Mouse (Mus musculus) midbrain, embryonic 12.5 days (tissue): Measurements from ENCODE around the gene Mamstr. TPM values are rescaled to one million over a fixed set of nuclear protein-coding genes. Genes with fewer than 3 reads are reported as not detected.
"Not testable (repeated sequence)": the region's sequence is repeated elsewhere in the genome, so short reads cannot be mapped to it uniquely, and the experiment has no call there.

Experiments
- ATAC-seq: fragments of 200-750 bp; cut with Nextera tagmentation; 2 replicates; pipeline ENCODE4 v1.8.0; 2017; ENCODE audit warnings: low read depth, moderate TSS enrichment, moderate library complexity; ENCODE audit not compliant: low FRiP score
- H3K27ac ChIP-seq: fragments of 300-500 bp; sonication (generic); replicated peaks from 2 replicates; pipeline ENCODE4 v1.5.1; 2016; ENCODE audit warnings: mild to moderate bottlenecking
- H3K27me3 ChIP-seq: fragments of 300-500 bp; sonication (generic); 2 replicates; pipeline ENCODE4 v1.6.1; 2016; ENCODE audit warnings: mild to moderate bottlenecking
- H3K36me3 ChIP-seq: fragments of 300-500 bp; sonication (generic); 2 replicates; pipeline ENCODE4 v1.6.1; 2016
- H3K4me1 ChIP-seq: fragments of 300-500 bp; sonication (generic); 2 replicates; pipeline ENCODE4 v1.6.1; 2016
- H3K4me2 ChIP-seq: fragments of 300-500 bp; sonication (generic); replicated peaks from 2 replicates; pipeline ENCODE4 v1.6.1; 2016; ENCODE audit warnings: mild to moderate bottlenecking, moderate library complexity
- H3K4me3 ChIP-seq: fragments of 300-500 bp; sonication (generic); 2 replicates; pipeline ENCODE4 v1.5.1; 2016; ENCODE audit warnings: mild to moderate bottlenecking
- H3K9ac ChIP-seq: fragments of 300-500 bp; sonication (generic); replicated peaks from 2 replicates; pipeline ENCODE4 v1.6.1; 2016; ENCODE audit warnings: mild to moderate bottlenecking, moderate library complexity
- H3K9me3 ChIP-seq: fragments of 300-500 bp; sonication (generic); 2 replicates; pipeline ENCODE4 v1.6.1; 2016; ENCODE audit warnings: mild to moderate bottlenecking
- WGBS: fragments of 180-500 bp; shearing (Covaris S2); methylation state at CpG from one replicate; pipeline ENCODE4 v1.1.7; 2016; 5-methylcytosine and 5-hydroxymethylcytosine counted together
- polyA plus RNA-seq: library from polyadenylated mRNA; unstranded; fragments of >200 nt; fragmentation: Nextera tagmentation; extraction: Ambion mirVana; gene quantifications from 2 replicates; pipeline ENCODE4 v1.2.1, GENCODE M21; 2016

The Mamstr gene
- polyA plus RNA-seq, 1 experiment from 2014 or later: 2.7 TPM

DNA sequence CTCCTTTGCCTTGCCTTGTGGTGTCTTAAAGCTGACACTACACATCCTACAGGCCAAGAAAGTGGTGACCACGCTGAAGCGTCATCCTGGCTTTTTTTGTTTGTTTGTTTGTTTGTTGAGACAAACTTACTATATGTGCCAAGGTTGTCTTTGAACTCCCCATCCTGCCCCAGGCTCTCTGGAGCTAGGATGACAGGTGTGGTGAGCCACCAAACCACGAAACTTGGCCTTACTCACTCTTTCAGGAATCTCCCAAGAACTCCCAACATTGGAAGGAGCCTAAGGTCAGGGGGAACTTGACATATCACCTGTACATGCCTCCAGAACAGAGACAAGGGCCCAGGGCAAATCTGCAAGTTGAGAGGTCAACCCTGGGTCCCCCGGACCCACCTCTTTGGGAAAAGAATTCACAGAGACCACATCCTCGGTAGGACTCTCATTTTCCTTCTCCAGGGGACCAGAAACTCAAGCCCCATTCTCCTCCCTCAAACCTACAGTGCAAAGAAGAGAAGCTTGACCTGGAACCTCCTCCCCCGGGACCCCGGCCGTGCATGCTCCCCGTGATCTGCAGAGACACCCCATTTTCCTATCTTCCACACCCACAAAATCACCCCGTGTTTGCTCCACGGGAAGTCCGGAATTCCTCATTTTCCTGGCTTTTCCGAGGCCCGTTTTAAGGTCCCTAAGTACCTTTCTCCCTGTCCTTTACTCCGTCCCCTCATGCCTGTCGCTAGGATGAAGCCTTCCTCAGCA is 2.9 kb downstream of the Mamstr start:
- peaks cover 30% of the 10 kb centered on the region for H3K4me1 ChIP-seq
- no peaks in the 10 kb centered on the region for H3K9me3 ChIP-seq
- H3K9ac ChIP-seq: peak overlapping the region; percentile 77
- H3K4me3 ChIP-seq: peak overlapping the region; percentile 47
- peak overlapping the region; percentile 94 for H3K27ac ChIP-seq
- H3K4me2 ChIP-seq: peak overlapping the region; percentile 77
- H3K36me3 ChIP-seq: no peaks in the 10 kb centered on the region
- ATAC-seq: no peak
- H3K27me3 ChIP-seq: peaks cover 26% of the 10 kb centered on the region
- 38% methylated on average over 16 of the region's 16 CpGs for WGBS

- H3K27me3 ChIP-seq: peaks cover 28% of the 10 kb centered on the region
- H3K36me3 ChIP-seq: no peaks in the 10 kb centered on the region
- peak overlapping the region; percentile 77 for H3K9ac ChIP-seq
- H3K4me3 ChIP-seq: peak overlapping the region; percentile 47
- H3K9me3 ChIP-seq: no peaks in the 10 kb centered on the region
- peak; percentile 94 for ATAC-seq
- WGBS: 1% methylated on average over 28 of the region's 28 CpGs
- H3K27ac ChIP-seq: peak overlapping the region; percentile 94
- H3K4me1 ChIP-seq: peaks cover 22% of the 10 kb centered on the region
- H3K4me2 ChIP-seq: peak overlapping the region; percentile 77
These were observed 3.8 kb downstream of the Mamstr start for GRCm38 (mm10) chr7:45643441-45644178.

- H3K4me2 ChIP-seq: peak overlapping the region; percentile 77
- H3K4me3 ChIP-seq: peak overlapping the region; percentile 47
- H3K36me3 ChIP-seq: no peaks in the 10 kb centered on the region
- peaks cover 22% of the 10 kb centered on the region for H3K4me1 ChIP-seq
- 2% methylated on average over 18 of the region's 18 CpGs for WGBS
- peak overlapping the region; percentile 47 for H3K9ac ChIP-seq
- H3K27ac ChIP-seq: peak overlapping the region; percentile 86
- H3K9me3 ChIP-seq: no peaks in the 10 kb centered on the region
- H3K27me3 ChIP-seq: peaks cover 28% of the 10 kb centered on the region
- ATAC-seq: peak; percentile 8; the same call in 1 of the 2 replicates
These were observed 4.4 kb downstream of the Mamstr start for GRCm38 (mm10) chr7:45644183-45644582.

DNA sequence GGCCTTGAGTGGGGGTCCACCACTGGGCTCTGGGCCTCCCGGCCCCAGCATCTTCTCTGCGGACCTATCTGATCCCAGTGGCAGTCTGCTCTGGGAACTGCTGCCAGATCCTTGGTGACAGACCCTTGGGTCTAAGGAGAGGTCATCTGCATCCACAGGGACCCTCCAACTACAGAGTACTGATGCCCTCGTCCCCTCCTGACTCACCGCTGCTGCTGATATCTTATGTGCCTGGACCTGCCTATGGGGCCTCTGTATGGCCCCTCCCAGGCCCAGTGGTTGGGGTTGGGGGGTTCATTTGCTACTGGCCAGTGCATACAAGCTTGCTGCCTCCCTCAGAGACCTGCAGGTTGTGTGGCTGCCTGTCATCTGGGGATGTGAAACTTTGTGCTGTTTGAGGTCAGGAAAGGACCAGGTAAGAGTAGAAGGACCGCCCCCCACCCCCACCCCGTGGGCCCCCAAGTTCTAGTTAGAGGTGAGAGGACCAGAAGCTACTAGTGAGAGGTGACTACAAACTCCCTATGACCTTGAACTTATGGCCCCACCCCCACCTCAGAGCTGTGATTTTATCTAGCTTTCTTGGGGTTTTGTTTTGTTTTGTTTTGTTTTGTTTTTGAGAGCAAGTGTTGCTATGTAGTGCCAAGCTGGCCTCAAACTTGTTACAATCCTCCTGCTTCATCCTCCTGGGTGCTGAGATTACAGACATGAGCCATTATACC is 5.3 kb downstream of the Mamstr start:
- Histone ChIP-seq H3K9ac (peak overlapping the region; percentile 47; the same call in 1 of the 2 replicates), H3K4me3 (peak overlapping the region; percentile 47; the same call in 1 of the 2 replicates), H3K4me1 (peaks cover 22% of the 10 kb centered on the region), H3K9me3 (no peaks in the 10 kb centered on the region), H3K36me3 (no peaks in the 10 kb centered on the region), H3K4me2 (peak overlapping the region; percentile 77), H3K27ac (peak overlapping the region; percentile 86), H3K27me3 (peaks cover 24% of the 10 kb centered on the region)
- ATAC-seq: no peak
- 65% methylated on average over 6 of the region's 6 CpGs for WGBS

DNA sequence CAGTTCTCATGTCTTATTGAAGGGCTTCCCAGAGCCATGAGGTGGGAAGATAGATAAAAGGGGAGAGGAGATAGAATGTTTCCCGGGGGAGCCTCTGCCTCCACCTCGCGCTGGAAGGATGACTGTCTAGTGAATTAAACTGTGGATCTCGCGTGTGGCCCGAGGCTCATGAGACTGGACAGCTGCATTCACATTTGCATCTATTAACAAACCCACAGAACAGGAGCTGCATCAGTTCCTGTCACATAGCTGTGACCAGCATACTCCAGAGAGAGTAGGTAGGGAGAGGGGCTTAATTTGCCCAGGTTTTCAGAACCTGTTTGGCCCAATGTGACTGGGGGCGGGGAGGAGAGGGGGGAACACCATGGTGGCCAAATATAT is 5.8 kb downstream of the Mamstr start:
- no peaks in the 10 kb centered on the region for H3K36me3 ChIP-seq
- 62% methylated on average over 7 of the region's 7 CpGs for WGBS
- no peak overlapping the region for H3K9ac ChIP-seq
- H3K27ac ChIP-seq: no peak overlapping the region
- H3K4me1 ChIP-seq: peaks cover 22% of the 10 kb centered on the region
- H3K4me3 ChIP-seq: no peak overlapping the region
- no peak overlapping the region for H3K4me2 ChIP-seq
- peaks cover 18% of the 10 kb centered on the region; the same call in 1 of the 2 replicates for H3K27me3 ChIP-seq
- ATAC-seq: no peak
- H3K9me3 ChIP-seq: no peaks in the 10 kb centered on the region

- Histone ChIP-seq H3K9me3 (no peaks in the 10 kb centered on the region), H3K27ac (no peak overlapping the region), H3K9ac (no peak overlapping the region), H3K4me2 (no peak overlapping the region), H3K4me1 (peaks cover 22% of the 10 kb centered on the region), H3K36me3 (no peaks in the 10 kb centered on the region), H3K27me3 (peaks cover 15% of the 10 kb centered on the region; the same call in 1 of the 2 replicates), H3K4me3 (no peak overlapping the region)
- no peak for ATAC-seq
- 78% methylated on average over 4 of the region's 4 CpGs for WGBS
These were observed 6.9 kb downstream of the Mamstr start for GRCm38 (mm10) chr7:45646671-45647070.

DNA sequence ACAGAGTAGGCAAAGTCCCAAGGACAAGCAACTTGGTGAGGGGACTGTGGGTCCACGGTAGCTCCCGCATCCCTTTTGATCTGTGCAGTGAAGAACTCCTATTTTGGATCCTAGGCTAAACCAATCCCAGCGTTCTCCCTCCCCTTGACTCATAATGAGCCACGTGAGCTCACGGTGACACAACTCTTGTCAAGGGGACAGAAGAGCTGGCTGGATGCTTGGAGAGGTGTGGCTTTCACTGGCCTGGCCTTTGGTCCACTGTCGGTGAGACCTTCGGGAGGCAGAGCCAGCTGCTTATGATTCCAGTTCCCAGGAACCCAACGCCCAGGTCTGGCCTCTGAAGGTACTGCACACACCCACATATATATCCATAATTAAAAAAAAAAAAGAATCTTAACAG is 9.6 kb downstream of the Mamstr start:
- 85% methylated on average over 8 of the region's 8 CpGs for WGBS
- Histone ChIP-seq H3K9ac (no peak overlapping the region), H3K4me3 (no peak overlapping the region), H3K27ac (no peak overlapping the region), H3K4me1 (peaks cover 7% of the 10 kb centered on the region), H3K4me2 (no peak overlapping the region), H3K27me3 (peaks cover 15% of the 10 kb centered on the region; the same call in 1 of the 2 replicates), H3K9me3 (no peaks in the 10 kb centered on the region), H3K36me3 (no peaks in the 10 kb centered on the region)
- no peak for ATAC-seq

DNA sequence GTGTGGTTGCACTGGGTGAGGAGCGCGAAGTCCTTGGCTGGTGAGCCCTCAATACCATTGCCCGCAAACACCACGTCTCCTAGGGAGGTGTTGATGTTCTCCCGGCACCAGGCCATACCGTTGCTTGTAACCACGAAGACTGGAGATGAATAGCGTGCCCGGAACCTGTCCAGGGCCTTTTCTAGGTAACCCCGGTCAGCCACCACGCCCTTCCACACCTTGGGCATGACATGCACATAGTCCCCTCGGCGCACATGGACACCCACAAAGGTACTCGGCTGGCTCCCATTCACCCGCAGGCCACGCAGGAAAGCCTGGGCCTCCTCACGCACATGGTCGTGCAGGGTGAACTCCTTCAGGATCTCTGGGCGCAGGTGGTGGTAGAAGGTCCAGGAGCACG is 10.7 kb downstream of the Mamstr start:
- ATAC-seq, H3K36me3 ChIP-seq, H3K9me3 ChIP-seq, H3K9ac ChIP-seq, H3K4me3 ChIP-seq, H3K4me2 ChIP-seq, H3K4me1 ChIP-seq, H3K27ac ChIP-seq: not testable (repeated sequence)
- peaks cover 12% of the 10 kb centered on the region; the same call in 1 of the 2 replicates for H3K27me3 ChIP-seq
- 96% methylated on average over 20 of the region's 20 CpGs for WGBS

GRCm38 (mm10) chr7:45654424-45655047 is 14.8 kb downstream of the Mamstr start:
- peak overlapping the region; percentile 28 for H3K4me2 ChIP-seq
- 29% methylated on average over 17 of the region's 17 CpGs for WGBS
- 0 out of 2 replicates have a peak overlapping the region, but pooled peaks have one; percentile 4 for H3K4me3 ChIP-seq
- no peaks in the 10 kb centered on the region for H3K9me3 ChIP-seq
- H3K9ac ChIP-seq: no peak overlapping the region
- no peaks in the 10 kb centered on the region for H3K36me3 ChIP-seq
- H3K27ac ChIP-seq: no peak overlapping the region
- no peak for ATAC-seq
- H3K4me1 ChIP-seq: peaks cover 14% of the 10 kb centered on the region
- no peaks in the 10 kb centered on the region for H3K27me3 ChIP-seq

- no peaks in the 10 kb centered on the region for H3K36me3 ChIP-seq
- no peak overlapping the region for H3K4me3 ChIP-seq
- no peaks in the 10 kb centered on the region for H3K9me3 ChIP-seq
- 0 out of 2 replicates have a peak, but pooled peaks cover 2% of the 10 kb centered on the region for H3K4me1 ChIP-seq
- no peak for ATAC-seq
- H3K27me3 ChIP-seq: peaks cover 7% of the 10 kb centered on the region; the same call in 1 of the 2 replicates
- WGBS: 86% methylated on average over 11 of the region's 11 CpGs
- H3K27ac ChIP-seq: no peak overlapping the region
- H3K4me2 ChIP-seq: no peak overlapping the region
- no peak overlapping the region for H3K9ac ChIP-seq
These were observed 21.1 kb downstream of the Mamstr start for GRCm38 (mm10) chr7:45660746-45661478.

GRCm38 (mm10) chr7:45661702-45662101 is 21.9 kb downstream of the Mamstr start:
- H3K4me2 ChIP-seq, H3K9ac ChIP-seq, H3K4me3 ChIP-seq, H3K9me3 ChIP-seq, H3K27me3 ChIP-seq, H3K4me1 ChIP-seq, H3K36me3 ChIP-seq, H3K27ac ChIP-seq, ATAC-seq: not testable (repeated sequence)
- 89% methylated on average over 6 of the region's 6 CpGs for WGBS
